Mouse (Mus musculus): Measurements from ENCODE around the gene Ugt1a9.

The Ugt1a9 gene

DNA sequence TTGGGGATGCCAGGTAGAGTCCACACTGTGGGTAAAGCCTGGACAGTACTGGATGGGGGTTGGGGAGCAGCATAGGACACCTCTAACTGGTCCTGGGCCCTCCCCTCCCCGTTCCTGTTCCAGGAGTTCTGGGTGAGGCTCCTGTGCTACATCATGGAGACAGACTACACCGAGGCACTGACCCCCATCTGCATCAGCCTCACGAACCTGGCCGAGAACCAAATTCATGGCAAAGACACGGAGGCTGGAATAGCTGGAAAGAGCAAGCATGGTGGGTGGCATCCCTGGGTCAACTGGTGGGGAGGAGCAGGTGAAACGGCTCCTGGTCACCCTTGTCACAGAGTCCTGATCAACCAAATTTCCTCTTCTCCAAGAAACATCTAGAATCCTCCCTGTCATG, 168.2 kb downstream of the Ugt1a9 start:
- no peak for DNase-seq

DNA sequence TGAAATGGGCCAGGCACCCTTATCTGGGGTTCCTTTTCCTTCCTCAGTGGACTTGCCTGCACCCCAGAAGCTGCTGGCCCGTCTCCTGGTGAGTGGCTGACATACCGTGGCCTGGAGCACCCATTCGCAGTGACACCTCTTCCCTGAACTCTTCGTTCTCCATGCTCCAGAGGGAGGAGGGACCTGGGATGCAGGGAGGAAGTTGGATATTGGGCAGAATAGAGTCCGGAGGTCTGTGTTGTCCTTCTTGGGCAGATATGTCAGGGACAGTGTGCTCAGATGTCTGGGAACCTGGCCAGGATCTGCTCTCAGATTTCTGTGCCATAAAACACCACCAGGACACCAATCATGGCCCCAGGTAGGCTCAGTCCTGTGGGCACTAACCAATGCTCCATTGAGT, 169.5 kb downstream of the Ugt1a9 start:
- no peak for DNase-seq

DNA sequence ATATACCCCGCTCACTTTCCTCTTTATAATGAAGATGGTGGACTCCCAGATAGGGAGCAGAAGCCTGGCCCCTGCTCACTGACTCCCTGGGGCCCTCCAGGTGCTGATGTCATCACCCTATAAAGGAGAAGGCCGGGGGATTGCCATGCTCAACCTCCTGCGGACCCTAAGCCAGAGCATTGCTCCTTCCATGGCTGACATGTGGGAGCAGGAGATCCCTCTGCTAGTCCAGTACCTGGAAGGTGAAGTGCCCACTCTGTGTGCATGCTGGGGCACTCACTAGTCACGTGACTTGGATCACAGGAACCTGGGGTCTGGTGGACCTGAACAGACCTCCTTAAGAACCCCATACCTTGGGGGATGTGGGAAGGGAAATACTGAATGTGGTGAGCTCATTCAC, 170.0 kb downstream of the Ugt1a9 start:
- no peak for DNase-seq

DNA sequence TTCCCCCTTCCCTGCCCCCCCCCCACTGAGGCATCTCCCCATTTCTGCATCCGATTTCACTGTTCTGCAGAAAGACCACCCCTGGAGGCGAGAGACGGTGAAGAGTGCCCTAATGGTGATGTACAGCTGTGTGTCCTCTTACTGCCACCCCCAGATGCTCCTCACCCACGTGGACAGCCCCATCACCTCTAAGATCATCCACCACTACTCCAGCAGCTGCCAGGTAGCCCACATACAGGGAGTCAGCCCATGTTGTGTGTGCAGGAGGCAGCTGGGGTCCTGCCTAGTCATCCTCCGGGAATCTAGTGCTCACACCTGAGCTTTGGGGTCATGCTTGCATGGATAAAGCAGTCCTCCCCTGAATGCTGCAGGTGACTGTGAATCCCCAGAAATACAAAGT, 173.3 kb downstream of the Ugt1a9 start:
- DNase-seq, result no peak

DNA sequence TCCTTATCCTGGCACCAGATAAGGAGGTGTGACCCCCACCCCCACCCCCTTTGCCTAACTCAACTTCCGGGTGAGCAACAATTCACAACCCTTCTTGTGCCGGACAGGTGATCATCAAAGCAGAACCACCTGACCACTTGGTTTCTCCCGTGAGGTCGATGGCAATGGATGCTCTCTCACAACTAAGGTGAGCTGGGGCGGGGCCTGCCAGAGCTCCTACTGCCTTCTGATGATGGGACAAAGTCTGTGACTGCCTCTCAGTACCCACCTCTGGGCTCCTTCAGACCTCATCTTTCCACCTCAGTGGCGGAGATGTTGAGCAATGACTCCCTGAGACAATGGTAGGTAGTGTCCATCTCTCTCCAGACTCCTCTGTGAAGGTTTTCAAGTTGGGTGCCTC, 175.3 kb downstream of the Ugt1a9 start:
- DNase-seq, result no peak

DNA sequence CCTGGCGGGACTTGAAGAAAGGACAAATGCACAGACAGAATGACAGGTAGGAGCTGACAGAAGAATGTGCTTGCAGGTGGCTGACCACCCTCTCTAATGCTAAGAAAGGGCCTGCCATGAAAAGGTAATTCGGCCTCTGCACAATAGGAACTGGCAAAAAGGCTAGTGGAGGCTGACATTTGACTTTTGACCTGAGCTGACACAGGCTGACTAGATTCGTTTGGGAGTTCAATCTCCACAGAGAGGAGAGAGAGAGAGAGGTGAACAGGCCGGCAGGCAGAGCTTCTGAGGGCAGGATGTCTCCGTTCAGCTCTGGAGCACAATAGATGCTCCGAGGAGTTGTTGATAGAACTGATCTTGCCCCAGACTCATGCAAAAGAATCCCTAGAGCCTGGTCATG, 175.8 kb downstream of the Ugt1a9 start:
- no peak for DNase-seq

- no peak for DNase-seq
Measured at GRCm38 (mm10) chr1:88247660-88248059, 177.1 kb downstream of the Ugt1a9 start.

DNA sequence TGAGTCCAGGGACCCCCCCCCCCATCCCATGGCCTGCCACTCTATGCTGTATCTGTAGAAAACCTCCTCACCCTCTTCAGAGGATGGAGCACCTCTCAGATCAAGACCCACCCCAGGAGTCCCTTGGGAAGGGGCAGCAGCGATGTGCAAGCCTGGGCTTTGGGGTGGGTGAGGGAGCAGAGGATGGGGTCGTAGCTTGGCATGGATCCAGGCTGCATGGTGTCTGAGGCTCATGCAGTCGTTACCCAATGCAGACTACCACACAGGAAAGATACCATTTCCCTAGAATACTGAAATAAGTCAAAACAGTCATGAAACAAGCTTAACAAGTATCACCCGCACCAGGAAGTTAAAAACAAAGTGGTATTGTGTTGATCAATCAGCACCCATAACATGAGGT, 178.1 kb downstream of the Ugt1a9 start:
- no peak for DNase-seq

DNA sequence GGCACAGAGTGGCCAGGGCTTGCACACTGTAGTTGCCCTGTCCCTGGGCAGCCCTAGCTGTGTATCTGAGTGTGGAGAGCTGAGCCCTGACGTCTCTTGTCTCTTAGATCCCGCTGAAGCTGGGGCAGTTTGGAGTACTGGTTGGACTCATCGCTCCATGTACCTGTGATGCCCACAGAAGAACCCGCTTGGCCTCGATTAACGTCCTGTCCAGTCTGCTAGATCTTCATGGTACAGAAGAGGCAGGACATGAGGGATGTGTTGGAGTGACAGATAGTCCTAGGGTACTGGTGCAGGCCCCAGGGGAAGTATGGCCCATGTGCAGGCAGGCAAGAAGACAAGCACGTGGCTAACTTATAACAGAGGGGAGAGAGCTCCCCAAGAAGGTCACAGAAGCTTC, 179.0 kb downstream of the Ugt1a9 start:
- DNase-seq, result no peak

GRCm38 (mm10) chr1:88250023-88250422, 179.4 kb downstream of the Ugt1a9 start:
- no peak for DNase-seq

- no peak for DNase-seq
Measured at GRCm38 (mm10) chr1:88253106-88253505, 182.5 kb downstream of the Ugt1a9 start.

DNA sequence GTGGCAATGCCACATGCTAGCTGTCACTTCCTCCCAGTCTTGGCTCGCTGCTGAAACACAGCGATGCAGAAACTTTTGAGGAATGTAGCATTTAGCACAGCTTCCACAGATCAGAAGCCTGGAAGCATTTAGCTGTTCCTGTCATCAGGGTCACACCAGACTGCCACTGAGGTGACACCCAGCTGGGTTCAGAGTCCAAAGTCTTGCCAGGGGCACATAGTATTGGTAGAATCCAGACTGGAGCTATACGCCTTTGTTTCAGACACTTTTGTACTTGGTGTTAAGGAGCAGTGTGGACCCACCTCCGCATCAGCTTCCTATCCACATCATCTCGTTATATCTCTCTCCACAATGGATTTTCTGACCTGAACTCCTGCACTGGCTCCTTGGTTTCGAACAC, 182.9 kb downstream of the Ugt1a9 start:
- no peak for DNase-seq

- DNase-seq, result no peak
Measured at GRCm38 (mm10) chr1:88254793-88255465, 184.3 kb downstream of the Ugt1a9 start.

- DNase-seq, result no peak
Measured at GRCm38 (mm10) chr1:88255466-88255857, 184.9 kb downstream of the Ugt1a9 start.

DNA sequence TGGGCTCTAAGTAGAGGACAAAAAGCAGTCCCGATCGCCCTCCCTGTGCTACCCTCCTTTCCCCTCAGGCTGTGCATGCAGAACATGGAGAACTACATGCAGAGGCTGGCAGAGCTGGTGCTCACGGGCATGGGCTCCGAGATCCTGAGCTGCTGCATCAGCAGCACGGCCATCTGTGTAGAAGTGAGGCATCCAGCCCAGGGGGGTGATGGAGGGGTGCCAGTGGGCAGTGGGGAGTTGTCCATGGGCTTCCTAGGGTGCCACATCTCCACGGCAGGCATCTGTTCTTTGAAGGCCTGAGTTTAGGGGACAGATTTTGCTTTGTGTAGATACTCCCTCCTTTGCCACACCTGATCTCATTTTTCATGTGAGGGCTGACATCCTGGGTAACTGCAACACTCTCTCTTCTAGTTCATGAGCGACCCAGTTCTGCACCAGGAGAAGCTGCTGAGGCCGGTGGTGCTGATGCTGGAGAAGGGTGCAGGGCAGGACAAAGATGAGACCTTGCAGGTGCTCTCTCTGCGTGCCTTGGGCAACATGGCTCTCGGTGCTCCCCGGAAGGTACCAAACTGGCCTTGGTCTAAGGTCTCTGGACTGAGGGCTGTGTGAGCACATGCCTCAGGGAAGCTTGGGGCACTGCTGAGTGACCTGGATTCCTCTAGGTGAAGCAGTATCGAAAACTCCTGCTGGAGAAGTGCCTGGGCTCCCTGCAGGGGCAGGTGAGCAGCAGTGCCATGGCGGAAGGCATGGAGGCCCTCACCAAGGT, 185.6 kb downstream of the Ugt1a9 start:
- DNase-seq, result no peak

DNA sequence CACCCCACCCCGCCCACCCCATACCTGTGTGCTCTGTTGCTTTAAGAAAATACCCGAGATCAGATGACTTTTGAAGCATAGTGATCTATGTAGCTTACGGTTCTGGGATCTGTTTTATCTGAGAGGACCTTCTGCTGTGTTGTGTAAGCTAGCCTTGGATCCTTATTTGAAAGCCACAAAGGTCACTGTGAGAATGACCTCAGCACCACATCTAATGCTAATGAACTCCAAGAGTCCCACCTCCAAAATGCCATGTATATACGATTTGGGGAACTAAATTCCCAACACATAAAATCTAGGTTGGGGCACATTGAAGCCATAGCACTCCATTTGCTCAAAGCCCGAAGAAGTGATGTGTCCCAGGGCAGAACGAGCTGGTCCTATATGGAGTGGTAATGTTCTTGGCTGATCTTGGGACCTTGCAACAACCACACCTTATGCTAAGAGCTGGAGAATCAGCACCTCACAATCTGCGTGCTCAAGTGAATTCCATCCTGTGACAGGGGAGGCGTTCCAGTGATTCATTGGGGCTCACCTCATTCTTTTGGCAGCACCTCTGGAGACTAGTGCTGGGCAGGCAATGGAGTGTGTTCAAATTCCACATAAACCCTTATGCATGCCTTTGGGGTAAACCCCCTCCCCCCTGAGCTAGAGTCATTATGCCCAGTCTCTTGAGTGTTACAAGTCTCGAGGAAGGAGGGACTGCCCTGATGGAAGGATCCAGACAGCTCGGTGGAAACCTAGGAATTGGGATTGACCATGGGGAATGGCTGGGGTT, 186.5 kb downstream of the Ugt1a9 start:
- DNase-seq, result no peak

DNA sequence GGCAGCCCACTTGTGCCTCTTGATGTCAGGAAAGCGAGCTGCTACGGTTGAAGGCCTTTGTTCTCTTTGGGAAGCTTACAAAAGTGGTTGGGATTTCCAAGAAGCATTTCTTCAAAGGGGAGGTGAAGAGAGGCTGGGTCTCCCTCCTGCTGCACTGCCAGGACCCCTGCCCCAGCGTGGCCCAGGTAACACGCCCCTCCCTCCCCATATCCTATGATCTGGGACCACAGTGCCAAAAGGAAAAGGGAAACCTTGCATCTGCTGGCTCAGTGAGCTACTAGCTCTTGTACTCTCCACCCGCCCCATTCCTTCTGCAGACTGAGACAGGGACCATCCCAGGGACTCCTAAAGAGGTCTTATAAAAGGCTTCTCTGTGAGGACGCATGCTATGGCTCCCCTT, 187.1 kb downstream of the Ugt1a9 start:
- DNase-seq, result no peak

DNA sequence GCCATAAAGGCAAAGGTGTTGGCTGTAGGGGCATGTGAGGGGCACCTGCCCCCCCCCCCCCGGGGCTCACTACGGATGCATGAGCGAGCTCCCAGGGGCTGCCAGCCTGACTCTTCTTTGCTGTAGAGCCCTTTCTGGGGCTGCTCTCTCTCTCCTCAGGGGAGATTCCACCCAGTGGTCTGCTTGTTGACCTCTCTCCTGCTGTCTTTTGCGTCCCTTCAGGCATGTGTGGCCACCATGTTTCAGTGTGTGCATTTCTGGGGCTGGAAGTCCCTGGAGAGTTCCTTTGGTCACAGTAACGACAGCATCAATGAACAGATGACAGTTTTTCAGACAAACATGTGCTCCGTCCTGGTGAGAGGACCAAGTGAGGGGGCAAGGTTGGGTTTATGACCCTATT, 187.8 kb downstream of the Ugt1a9 start:
- DNase-seq, result no peak

- no peak for DNase-seq
Measured at GRCm38 (mm10) chr1:88258881-88259642, 188.5 kb downstream of the Ugt1a9 start.

- DNase-seq, result no peak
Measured at GRCm38 (mm10) chr1:88259643-88260024, 189.0 kb downstream of the Ugt1a9 start.

DNA sequence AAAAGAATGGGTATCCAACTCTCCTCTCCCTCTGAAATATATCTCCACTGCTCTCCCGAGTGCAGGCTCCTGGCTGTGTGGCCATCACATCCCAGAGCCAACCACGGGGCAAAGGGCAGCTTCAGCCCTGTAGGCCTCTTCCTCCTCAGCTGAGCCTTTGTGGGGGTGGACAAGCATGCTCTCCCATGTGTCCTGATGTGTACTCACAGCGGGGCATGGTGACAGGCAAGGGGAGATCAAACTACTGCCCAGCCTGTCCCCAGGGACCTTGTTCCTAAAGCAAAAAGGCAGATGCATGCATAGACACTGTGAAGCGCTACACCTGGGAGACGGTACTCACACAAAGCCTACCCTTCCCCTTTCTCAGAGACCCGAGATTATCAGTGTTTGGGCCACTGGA, 189.5 kb downstream of the Ugt1a9 start:
- peak; percentile 67 for DNase-seq

- DNase-seq, result no peak
Measured at GRCm38 (mm10) chr1:88260604-88261377, 190.2 kb downstream of the Ugt1a9 start.

Measured in kidney, adult 11 months (tissue).